Mouse (Mus musculus) intestine, postnatal 0 days (tissue): ENCODE data around the gene Gm5129. TPM values are rescaled to one million over a fixed set of nuclear protein-coding genes. Genes with fewer than 3 reads are reported as not detected.
"Not testable (repeated sequence)": the region's sequence is repeated elsewhere in the genome, so short reads cannot be mapped to it uniquely, and the experiment has no call there.

ENCODE experiments used
- ATAC-seq: fragments of 200-750 bp; cut with Nextera tagmentation; 2 replicates; pipeline ENCODE4 v1.8.0; 2017; ENCODE audit warnings: mild to moderate bottlenecking, moderate TSS enrichment, moderate library complexity
- H3K27ac ChIP-seq: fragments of 300-500 bp; sonication (generic); 2 replicates; pipeline ENCODE4 v1.5.1; 2014; ENCODE audit warnings: mild to moderate bottlenecking, low read depth, low read length, moderate library complexity
- H3K27me3 ChIP-seq: fragments of 300-500 bp; sonication (generic); replicated peaks from 2 replicates; pipeline ENCODE4 v1.6.1; 2014; ENCODE audit warnings: low read length, mixed read lengths; ENCODE audit not compliant: control insufficient read depth, insufficient read depth
- H3K36me3 ChIP-seq: fragments of 300-500 bp; sonication (generic); 2 replicates; pipeline ENCODE4 v1.6.1; 2014; ENCODE audit warnings: mild to moderate bottlenecking, moderate library complexity; ENCODE audit not compliant: control insufficient read depth, insufficient read depth
- H3K4me1 ChIP-seq: fragments of 300-500 bp; sonication (generic); replicated peaks from 2 replicates; pipeline ENCODE4 v1.6.1; 2014; ENCODE audit warnings: antibody characterized with exemption, low read length, mixed read lengths; ENCODE audit not compliant: control insufficient read depth, insufficient read depth
- H3K4me2 ChIP-seq: fragments of 300-500 bp; sonication (generic); replicated peaks from 2 replicates; pipeline ENCODE4 v1.6.1; 2014; ENCODE audit warnings: low read depth, mild to moderate bottlenecking, moderate library complexity
- H3K4me3 ChIP-seq: fragments of 300-500 bp; sonication (generic); 2 replicates; pipeline ENCODE4 v1.5.1; 2014; ENCODE audit warnings: low read depth, low read length
- H3K9ac ChIP-seq: fragments of 300-500 bp; sonication (generic); 2 replicates; pipeline ENCODE4 v1.6.1; 2014; ENCODE audit warnings: mild to moderate bottlenecking, low read depth, low read length
- H3K9me3 ChIP-seq: fragments of 300-500 bp; sonication (generic); 2 replicates; pipeline ENCODE4 v1.6.1; 2016; ENCODE audit warnings: mixed run types; ENCODE audit not compliant: control insufficient read depth
- CTCF ChIP-seq: sonication (generic); IDR thresholded peaks from 2 replicates; pipeline ENCODE4 v1.5.1; 2016; ENCODE audit warnings: low read depth, mild to moderate bottlenecking, control low read depth, antibody characterized with exemption, moderate library complexity
- WGBS: fragments of 180-500 bp; shearing (Covaris S2); extraction: QIAGEN DNeasy Blood & Tissue Kit; methylation state at CpG from one replicate; pipeline ENCODE4 v1.1.7; 2014; 5-methylcytosine and 5-hydroxymethylcytosine counted together
- polyA plus RNA-seq: library from polyadenylated mRNA; unstranded; fragments of >200 nt; fragmentation: Nextera tagmentation; extraction: Ambion mirVana; gene quantifications from 2 replicates; pipeline ENCODE4 v1.2.1, GENCODE M21; 2015

Gene Gm5129
- polyA plus RNA-seq: not detected in 2 replicates

- Histone ChIP-seq H3K4me1 (0 out of 2 replicates have a peak, but pooled peaks cover 5% of the 10 kb centered on the region), H3K4me3 (peak within 1 kb of the TSS; percentile 81), H3K36me3 (no peaks in the 10 kb centered on the region), H3K27ac (peak within 1 kb of the TSS; percentile 98), H3K27me3 (no peaks in the 10 kb centered on the region), H3K9me3 (no peaks in the 10 kb centered on the region), H3K9ac (peak within 1 kb of the TSS; percentile 93), H3K4me2 (peak within 1 kb of the TSS; percentile 79)
- TF ChIP-seq CTCF: no peak
- ATAC-seq: peak; percentile 94
- under 1% methylated on average over 46 of the region's 46 CpGs for WGBS
Measured at GRCm38 (mm10) chr5:29735557-29736061, at the start of gene Gm5129, which contains the start of gene Dnajb6. Gene Gm5129, minus strand, starts transcription at chr5:29735936. Gene Dnajb6, plus strand, starts transcription at chr5:29735688.

GRCm38 (mm10) chr5:29784906-29785305, 49.2 kb upstream of the Gm5129 start:
- H3K27me3 ChIP-seq, H3K9me3 ChIP-seq, H3K9ac ChIP-seq, H3K36me3 ChIP-seq, H3K4me3 ChIP-seq, H3K4me2 ChIP-seq, ATAC-seq, H3K4me1 ChIP-seq, H3K27ac ChIP-seq: not testable (repeated sequence)
- WGBS: 93% methylated on average over 9 of the region's 13 CpGs

GRCm38 (mm10) chr5:29782261-29782660, 46.5 kb upstream of the Gm5129 start:
- WGBS: 94% methylated on average over 3 of the region's 3 CpGs
- ATAC-seq: no peak
- H3K4me2 ChIP-seq: no peak overlapping the region
- H3K9ac ChIP-seq: no peak overlapping the region
- H3K9me3 ChIP-seq: no peaks in the 10 kb centered on the region
- no peak overlapping the region for H3K4me3 ChIP-seq
- H3K4me1 ChIP-seq: no peaks in the 10 kb centered on the region
- no peak for TF ChIP-seq CTCF
- no peaks in the 10 kb centered on the region for H3K27me3 ChIP-seq
- peaks cover 11% of the 10 kb centered on the region; the same call in 1 of the 2 replicates for H3K36me3 ChIP-seq
- H3K27ac ChIP-seq: no peak overlapping the region

DNA sequence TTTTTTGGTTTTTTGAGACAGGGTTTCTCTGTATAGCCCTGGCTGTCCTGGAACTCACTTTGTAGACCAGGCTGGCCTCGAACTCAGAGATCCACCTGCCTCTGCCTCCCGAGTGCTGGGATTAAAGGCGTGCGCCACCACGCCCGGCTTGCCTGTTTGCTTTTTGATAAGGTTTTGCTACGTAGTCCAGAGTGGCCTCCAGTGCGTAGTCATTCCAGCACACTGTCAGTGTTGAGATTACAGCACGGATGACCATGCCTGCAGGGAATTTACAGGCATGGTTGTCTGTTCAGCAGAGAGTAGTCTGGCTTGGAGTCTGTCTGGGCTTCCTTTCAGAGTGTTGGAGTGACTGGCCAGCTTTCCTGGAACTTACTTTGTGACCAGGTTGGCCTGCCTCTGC, 44.0 kb upstream of the Gm5129 start:
- not testable (repeated sequence) for H3K9ac ChIP-seq, H3K4me3 ChIP-seq, H3K4me1 ChIP-seq, H3K4me2 ChIP-seq, H3K27me3 ChIP-seq, ATAC-seq, H3K27ac ChIP-seq, H3K9me3 ChIP-seq
- 75% methylated on average over 8 of the region's 9 CpGs for WGBS
- peaks cover 19% of the 10 kb centered on the region for H3K36me3 ChIP-seq

- 92% methylated on average over 6 of the region's 6 CpGs for WGBS
- no peak overlapping the region for H3K9ac ChIP-seq
- TF ChIP-seq CTCF: no peak
- no peak overlapping the region for H3K4me3 ChIP-seq
- H3K27ac ChIP-seq: no peak overlapping the region
- no peaks in the 10 kb centered on the region for H3K9me3 ChIP-seq
- no peak overlapping the region for H3K4me2 ChIP-seq
- no peak for ATAC-seq
- peaks cover 36% of the 10 kb centered on the region for H3K36me3 ChIP-seq
- H3K27me3 ChIP-seq: no peaks in the 10 kb centered on the region
- no peaks in the 10 kb centered on the region for H3K4me1 ChIP-seq
Measured at GRCm38 (mm10) chr5:29778029-29778428, 42.3 kb upstream of the Gm5129 start.

DNA sequence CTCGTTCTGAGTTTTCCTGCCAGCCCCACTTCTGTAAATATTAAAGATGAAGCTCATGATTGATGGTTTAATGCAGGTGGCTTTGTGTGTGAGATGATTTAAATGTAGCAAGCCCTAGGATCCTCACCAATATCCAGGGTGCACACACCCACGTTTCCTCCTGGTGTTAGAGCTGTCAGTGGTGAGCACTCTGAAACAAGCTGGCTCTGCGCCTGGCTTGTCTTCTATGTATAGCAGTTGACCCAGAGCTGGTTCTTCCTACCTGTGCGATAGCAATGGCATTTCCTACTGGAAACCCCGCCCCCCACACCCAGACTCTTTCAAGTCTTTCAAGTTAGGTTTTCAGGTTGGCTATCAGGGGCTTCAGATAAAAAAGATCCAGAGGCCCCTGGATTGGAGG, 39.7 kb upstream of the Gm5129 start:
- H3K27ac ChIP-seq: no peak overlapping the region
- peaks cover 57% of the 10 kb centered on the region for H3K36me3 ChIP-seq
- TF ChIP-seq CTCF: no peak
- H3K27me3 ChIP-seq: no peaks in the 10 kb centered on the region
- no peak for ATAC-seq
- H3K4me2 ChIP-seq: no peak overlapping the region
- no peak overlapping the region for H3K9ac ChIP-seq
- no peak overlapping the region for H3K4me3 ChIP-seq
- no peaks in the 10 kb centered on the region for H3K4me1 ChIP-seq
- 60% methylated on average over 5 of the region's 5 CpGs for WGBS
- H3K9me3 ChIP-seq: no peaks in the 10 kb centered on the region
